Mouse (Mus musculus) forebrain, embryonic 11.5 days (tissue): ENCODE measurements at regions not wholly inside any gene's neighbourhood (a gene's known extent, or its start where the extent isn't known, plus 50 kb on each side); places are given as distances from the start of the nearest gene placed in this dataset.
A peak's percentile ranks its signal among the peaks of the same experiment; 100 is the strongest.

Experiments used
- ATAC-seq: fragments of 200-750 bp; cut with Nextera tagmentation; replicated peaks from 2 replicates; pipeline ENCODE4 v1.8.0; 2017; ENCODE audit warnings: moderate TSS enrichment; ENCODE audit not compliant: low FRiP score
- DNase-seq: peaks from one replicate; pipeline ENCODE4 v3.0.0-alpha.2; 2017; ENCODE audit warnings: low spot score
- H3K27ac ChIP-seq: fragments of 300-500 bp; sonication (generic); 2 replicates; pipeline ENCODE4 v1.5.1; 2014; ENCODE audit warnings: low read depth, low read length
- H3K27me3 ChIP-seq: fragments of 300-500 bp; sonication (generic); 2 replicates; pipeline ENCODE4 v1.6.1; 2014; ENCODE audit warnings: mild to moderate bottlenecking, low read length, mixed read lengths; ENCODE audit not compliant: control insufficient read depth, insufficient read depth
- H3K36me3 ChIP-seq: fragments of 300-500 bp; sonication (generic); 2 replicates; pipeline ENCODE4 v1.6.1; 2014; ENCODE audit warnings: mild to moderate bottlenecking, low read length, moderate library complexity, mixed read lengths; ENCODE audit not compliant: control insufficient read depth, insufficient read depth
- H3K4me1 ChIP-seq: fragments of 300-500 bp; sonication (generic); replicated peaks from 2 replicates; pipeline ENCODE4 v1.6.1; 2014; ENCODE audit warnings: low read length, mixed read lengths; ENCODE audit not compliant: control insufficient read depth, insufficient read depth
- H3K4me2 ChIP-seq: fragments of 300-500 bp; sonication (generic); 2 replicates; pipeline ENCODE4 v1.6.1; 2014; ENCODE audit warnings: low read depth, mild to moderate bottlenecking, low read length, moderate library complexity, mixed read lengths; ENCODE audit not compliant: severe bottlenecking
- H3K4me3 ChIP-seq: fragments of 300-500 bp; sonication (generic); 2 replicates; pipeline ENCODE4 v1.5.1; 2014; ENCODE audit warnings: low read depth, low read length
- H3K9ac ChIP-seq: fragments of 300-500 bp; sonication (generic); 2 replicates; pipeline ENCODE4 v1.6.1; 2014; ENCODE audit warnings: low read length
- H3K9me3 ChIP-seq: fragments of 300-500 bp; sonication (generic); 2 replicates; pipeline ENCODE4 v1.6.1; 2016; ENCODE audit warnings: low read length, mixed read lengths; ENCODE audit not compliant: control insufficient read depth
- WGBS: fragments of 180-500 bp; shearing (Covaris S2); extraction: QIAGEN DNeasy Blood & Tissue Kit; methylation state at CpG from one replicate; pipeline ENCODE4 v1.1.7; 2014; 5-methylcytosine and 5-hydroxymethylcytosine counted together

DNA sequence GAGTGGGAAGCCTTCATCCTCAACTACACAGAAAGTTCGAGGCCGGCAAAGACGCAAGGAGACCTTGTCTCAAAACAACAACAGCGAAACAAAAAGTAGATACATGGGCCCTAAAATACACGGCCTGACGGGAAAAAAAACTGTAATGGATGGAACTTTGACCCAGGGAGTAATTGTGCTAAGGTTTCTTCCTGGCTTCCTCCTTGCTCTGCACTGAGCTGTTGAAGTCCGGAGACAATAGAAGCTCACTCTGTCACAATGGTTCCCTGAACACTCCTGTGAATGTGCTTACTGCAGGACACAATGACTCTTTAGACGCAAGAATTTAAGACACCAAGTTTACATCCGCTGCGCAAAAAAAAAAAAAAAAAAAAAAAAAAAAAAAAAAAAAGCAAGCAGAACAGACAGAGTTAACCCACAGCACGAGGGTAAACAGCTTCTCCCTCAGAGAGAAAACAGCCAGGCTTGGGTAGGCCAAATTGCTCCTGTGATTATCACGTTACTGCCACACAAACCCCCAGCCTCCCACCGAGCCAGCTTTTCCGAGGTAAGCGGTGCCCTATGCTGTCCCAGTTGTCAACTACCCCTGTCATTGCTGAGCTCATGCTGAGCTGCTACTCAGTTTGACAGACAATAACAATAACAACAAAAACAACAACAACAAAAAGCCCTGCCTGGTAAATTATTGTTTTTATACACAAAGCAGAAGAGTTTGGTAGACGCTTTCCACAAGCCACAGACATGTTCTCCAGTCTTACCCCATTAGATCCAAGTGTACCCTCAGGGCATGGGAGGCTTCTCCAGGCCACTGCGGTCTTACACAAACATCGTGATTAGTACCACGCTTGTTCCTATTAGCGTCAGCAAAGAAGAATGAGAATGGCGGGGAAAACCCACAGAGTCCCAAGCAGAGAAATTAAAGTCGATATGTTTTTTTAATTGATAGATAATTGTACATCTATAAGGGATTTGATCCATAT is 77.7 kb upstream of the Jarid2 start:
- WGBS = 8% methylated on average over 22 of the region's 22 CpGs
- DNase-seq = peak; percentile 60
- H3K4me3 ChIP-seq = no peak overlapping the region
- H3K4me2 ChIP-seq = 0 out of 2 replicates have a peak overlapping the region, but pooled peaks have one; percentile 9
- H3K4me1 ChIP-seq = peaks cover 8% of the 10 kb centered on the region
- ATAC-seq = no peak
- no peak overlapping the region for H3K27ac ChIP-seq
- H3K9ac ChIP-seq = no peak overlapping the region
- no peaks in the 10 kb centered on the region for H3K27me3 ChIP-seq
- H3K36me3 ChIP-seq = no peaks in the 10 kb centered on the region
- H3K9me3 ChIP-seq = no peaks in the 10 kb centered on the region

DNA sequence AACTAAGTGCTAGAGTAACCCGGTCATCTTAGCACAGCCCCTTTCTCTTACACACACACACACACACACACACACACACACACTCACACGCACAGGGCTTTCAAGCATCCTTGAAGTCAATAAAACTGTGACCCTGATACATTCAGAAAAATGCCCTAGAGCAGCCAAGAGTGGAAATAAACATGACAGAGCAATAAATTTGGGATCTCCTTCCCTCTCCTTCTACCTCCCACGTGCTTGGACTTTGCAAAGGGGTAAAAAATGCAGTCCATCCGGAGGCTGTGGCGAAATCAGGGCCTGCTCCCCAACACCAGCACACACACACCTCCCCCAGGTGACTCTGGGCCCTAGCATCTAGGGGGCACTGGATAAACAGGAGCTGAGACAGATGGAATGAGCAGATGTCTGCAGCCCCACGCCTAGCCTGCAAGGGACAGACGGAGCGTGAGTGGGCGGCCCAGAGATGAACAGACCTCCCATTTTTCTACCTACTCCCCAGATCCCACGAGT is 71.3 kb upstream of the Jarid2 start:
- Histone ChIP-seq H3K4me3 (no peak overlapping the region), H3K9me3 (no peaks in the 10 kb centered on the region), H3K36me3 (no peaks in the 10 kb centered on the region), H3K4me2 (no peak overlapping the region), H3K4me1 (no peaks in the 10 kb centered on the region), H3K27me3 (no peaks in the 10 kb centered on the region), H3K9ac (no peak overlapping the region), H3K27ac (no peak overlapping the region)
- DNase-seq (no peak), ATAC-seq (no peak)
- 78% methylated on average over 10 of the region's 10 CpGs for WGBS

DNA sequence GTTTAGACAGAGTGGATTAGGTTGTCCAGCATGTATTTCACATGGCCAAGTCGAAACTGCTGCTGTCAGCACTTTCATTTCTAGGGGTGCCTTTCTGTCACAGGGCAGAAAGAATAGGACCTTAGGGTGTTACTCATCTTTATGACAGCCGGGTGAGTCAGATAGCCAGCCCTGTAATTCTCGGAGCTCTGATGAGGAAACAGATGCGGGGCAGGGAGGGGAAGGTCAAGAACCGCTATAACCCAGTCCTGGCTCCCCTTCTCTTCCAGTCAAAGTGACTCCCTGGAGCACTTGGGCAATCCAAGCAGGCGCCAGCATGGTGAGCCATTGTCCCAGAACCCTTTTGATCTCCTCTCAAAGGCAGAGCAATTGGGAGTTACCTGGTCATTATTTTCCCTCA is 69.4 kb upstream of the Jarid2 start:
- Histone ChIP-seq H3K27ac (no peak overlapping the region), H3K4me1 (no peaks in the 10 kb centered on the region), H3K27me3 (no peaks in the 10 kb centered on the region), H3K9ac (no peak overlapping the region), H3K4me2 (no peak overlapping the region), H3K9me3 (no peaks in the 10 kb centered on the region), H3K36me3 (no peaks in the 10 kb centered on the region), H3K4me3 (no peak overlapping the region)
- DNase-seq (no peak), ATAC-seq (no peak)
- WGBS = 69% methylated on average over 6 of the region's 6 CpGs

DNA sequence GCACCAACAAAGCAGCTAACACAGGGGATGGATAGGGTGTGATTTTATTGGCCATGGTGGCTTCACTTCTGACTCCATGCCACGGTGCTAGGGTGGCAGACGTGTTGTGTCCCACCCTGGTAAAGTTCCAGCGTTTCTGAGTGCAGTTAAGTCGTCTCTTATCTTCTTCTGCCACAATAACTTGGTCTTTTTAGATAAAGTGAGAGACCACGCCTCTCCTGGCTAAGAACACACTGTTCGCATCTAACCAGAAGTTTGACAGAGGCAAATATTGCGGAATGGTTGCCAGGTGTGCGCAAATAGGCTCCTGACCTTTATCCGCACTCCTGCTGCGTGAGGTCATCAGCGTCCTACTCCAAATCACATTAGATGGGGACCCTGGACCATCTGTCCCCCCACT is 66.2 kb upstream of the Jarid2 start:
- Histone ChIP-seq H3K36me3 (no peaks in the 10 kb centered on the region), H3K4me3 (no peak overlapping the region), H3K4me1 (no peaks in the 10 kb centered on the region), H3K9me3 (no peaks in the 10 kb centered on the region), H3K9ac (no peak overlapping the region), H3K27ac (no peak overlapping the region), H3K4me2 (no peak overlapping the region), H3K27me3 (no peaks in the 10 kb centered on the region)
- WGBS = 93% methylated on average over 11 of the region's 11 CpGs
- ATAC-seq = no peak
- DNase-seq = no peak

DNA sequence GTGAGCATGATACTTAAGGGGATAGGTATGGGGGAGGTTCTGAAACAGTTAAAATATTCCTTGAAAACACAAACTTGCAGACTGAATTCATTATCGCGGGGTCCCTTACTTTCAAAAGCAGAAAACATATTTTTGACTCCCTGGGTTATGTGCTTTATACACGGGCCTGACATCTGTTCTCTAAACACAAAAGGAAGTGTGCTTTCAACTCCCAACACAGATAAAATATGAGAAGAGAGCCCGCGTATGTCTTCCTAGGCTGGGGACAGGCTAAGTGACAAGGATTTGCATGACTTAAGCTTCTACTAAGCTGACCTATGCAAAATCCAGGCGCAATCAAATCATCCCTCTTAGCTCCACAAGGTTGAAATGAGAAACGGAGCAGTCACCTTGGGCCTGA is 65.5 kb upstream of the Jarid2 start:
- DNase-seq (no peak), ATAC-seq (no peak)
- Histone ChIP-seq H3K27me3 (no peaks in the 10 kb centered on the region), H3K36me3 (no peaks in the 10 kb centered on the region), H3K4me1 (no peaks in the 10 kb centered on the region), H3K27ac (no peak overlapping the region), H3K4me2 (no peak overlapping the region), H3K9me3 (no peaks in the 10 kb centered on the region), H3K4me3 (no peak overlapping the region), H3K9ac (no peak overlapping the region)
- 78% methylated on average over 7 of the region's 7 CpGs for WGBS

DNA sequence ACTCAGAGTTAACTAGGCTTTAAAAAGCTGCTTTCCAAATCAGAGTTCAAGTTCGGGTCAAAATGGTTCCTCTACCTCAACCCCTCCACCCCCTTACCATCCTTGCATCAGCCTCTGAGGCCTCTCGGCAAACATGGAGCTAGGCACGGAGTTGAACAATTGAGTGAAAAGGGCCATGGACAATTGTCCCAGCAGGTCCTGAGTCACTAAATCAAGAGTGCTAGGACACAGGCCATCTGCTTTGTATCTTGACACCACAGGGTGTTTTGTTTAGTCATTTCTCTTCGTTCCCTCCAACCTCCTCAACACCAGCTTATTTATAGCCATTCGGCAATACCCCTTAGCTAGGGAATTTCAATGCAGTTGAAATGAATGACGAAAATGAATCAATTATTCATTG is 59.5 kb upstream of the Jarid2 start:
- WGBS = 68% methylated on average over 6 of the region's 6 CpGs

DNA sequence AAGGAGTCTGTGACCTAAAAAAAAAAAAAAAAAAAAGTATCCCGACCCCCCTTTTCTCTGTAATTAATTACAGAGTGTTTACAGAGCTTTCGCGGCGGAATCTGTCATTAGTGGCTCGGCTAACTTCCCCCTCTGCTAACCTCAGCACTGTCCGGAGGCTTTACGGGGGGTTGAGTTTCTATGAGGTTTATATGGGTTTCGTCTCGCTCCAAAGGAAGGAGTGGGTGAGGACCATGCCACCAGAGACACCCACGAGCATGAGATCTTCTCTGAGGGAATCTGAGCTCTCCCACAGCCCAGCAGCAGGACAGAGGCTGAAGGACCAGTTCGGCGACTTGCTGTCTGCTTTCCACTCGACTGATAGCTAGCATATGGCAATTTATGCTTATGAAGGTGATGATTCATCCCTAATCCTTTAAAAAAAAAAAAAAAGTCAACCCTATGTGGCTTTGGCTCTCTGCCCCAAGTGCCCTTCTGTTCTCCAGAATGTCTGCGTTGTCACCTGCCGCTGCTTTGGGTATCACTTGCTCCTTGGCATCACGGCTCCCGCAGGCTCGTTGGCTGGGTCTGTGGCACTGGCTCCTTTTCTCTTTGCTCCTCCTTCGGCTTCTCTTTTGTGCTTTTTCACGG is 55.8 kb upstream of the Jarid2 start:
- DNase-seq = no peak

More for the DNA sequence above, 59.5 kb upstream of the Jarid2 start:
- no peak for ATAC-seq
- Histone ChIP-seq H3K9me3 (no peaks in the 10 kb centered on the region), H3K4me1 (0 out of 2 replicates have a peak, but pooled peaks cover 3% of the 10 kb centered on the region), H3K36me3 (no peaks in the 10 kb centered on the region), H3K4me3 (no peak overlapping the region), H3K27ac (no peak overlapping the region), H3K4me2 (no peak overlapping the region), H3K27me3 (no peaks in the 10 kb centered on the region), H3K9ac (no peak overlapping the region)
- no peak for DNase-seq

DNA sequence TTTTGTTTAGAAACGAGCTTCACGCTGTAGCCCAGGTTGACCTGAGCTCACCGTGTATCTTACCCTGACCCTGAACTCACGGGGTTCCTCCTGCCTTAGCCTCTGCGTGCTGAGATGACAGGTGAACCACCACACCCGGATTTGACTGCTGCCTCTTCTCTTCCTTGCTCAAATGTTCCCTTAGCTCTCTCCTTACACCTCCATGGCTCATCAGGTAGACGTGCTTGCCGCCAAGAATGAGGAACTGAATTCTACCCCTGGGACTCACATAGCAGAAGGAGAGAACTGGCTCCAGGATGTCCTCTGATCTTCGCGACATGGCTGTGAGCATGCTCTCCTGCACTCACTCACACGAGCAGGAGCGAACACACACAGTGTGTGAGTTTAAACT is 55.3 kb upstream of the Jarid2 start:
- no peak overlapping the region for H3K9ac ChIP-seq
- no peaks in the 10 kb centered on the region for H3K27me3 ChIP-seq
- ATAC-seq (no peak), DNase-seq (no peak)
- WGBS = 38% methylated on average over 12 of the region's 12 CpGs
- H3K4me3 ChIP-seq = no peak overlapping the region
- no peak overlapping the region for H3K27ac ChIP-seq
- no peak overlapping the region for H3K4me2 ChIP-seq
- 0 out of 2 replicates have a peak, but pooled peaks cover 3% of the 10 kb centered on the region for H3K4me1 ChIP-seq
- no peaks in the 10 kb centered on the region for H3K36me3 ChIP-seq
- H3K9me3 ChIP-seq = no peaks in the 10 kb centered on the region

More for the DNA sequence above, 55.8 kb upstream of the Jarid2 start:
- H3K4me1 ChIP-seq = 0 out of 2 replicates have a peak, but pooled peaks cover 3% of the 10 kb centered on the region
- 0 out of 2 replicates have a peak overlapping the region, but pooled peaks have one; percentile 12 for H3K4me2 ChIP-seq
- no peak overlapping the region for H3K27ac ChIP-seq
- H3K27me3 ChIP-seq = no peaks in the 10 kb centered on the region
- ATAC-seq = no peak
- H3K4me3 ChIP-seq = no peak overlapping the region
- no peak overlapping the region for H3K9ac ChIP-seq
- no peaks in the 10 kb centered on the region for H3K9me3 ChIP-seq
- no peaks in the 10 kb centered on the region for H3K36me3 ChIP-seq
- WGBS = 31% methylated on average over 20 of the region's 20 CpGs
